Comparison of ENCODE assay signal across 27 mouse cellular contexts in the genomic region with DNA sequence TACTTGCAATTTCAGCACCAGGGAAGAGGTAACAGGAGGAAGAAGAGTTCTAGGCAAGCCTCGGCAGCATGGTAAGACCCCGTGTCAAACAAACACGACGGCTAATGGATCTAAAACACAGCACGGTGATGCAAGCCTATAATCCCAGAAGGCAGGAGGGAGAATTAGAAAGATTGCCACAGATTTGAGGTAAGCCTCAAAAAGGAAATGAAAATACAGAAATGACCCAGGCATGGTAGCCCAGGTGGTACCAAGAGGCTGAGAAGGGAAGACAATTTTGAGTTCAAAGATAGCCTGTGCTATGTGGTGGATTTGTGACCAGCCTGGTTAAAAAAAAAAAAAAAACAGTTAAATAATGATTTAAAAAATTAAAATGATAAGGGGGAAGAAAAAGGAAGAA.
"Had no signal": no experiment of that assay in that cellular context is flagged by ENCODE, and none has a peak within 500 bp of the region (broad histone marks: within the 10 kb centered on the region; RNA-seq: fewer than 3 reads in every experiment).

No protein-coding gene starts in this region.

- H3K36me3 ChIP-seq: embryonic facial prominence, embryonic 10.5 days; embryonic facial prominence, embryonic 12.5 days; embryonic facial prominence, embryonic 13.5 days; embryonic facial prominence, embryonic 15.5 days; forebrain, embryonic 10.5 days; forebrain, embryonic 12.5 days; forebrain, embryonic 15.5 days had no signal

- H3K9me3 ChIP-seq: embryonic facial prominence, embryonic 10.5 days; embryonic facial prominence, embryonic 12.5 days; embryonic facial prominence, embryonic 13.5 days; embryonic facial prominence, embryonic 15.5 days; forebrain, embryonic 10.5 days; forebrain, embryonic 12.5 days; forebrain, embryonic 13.5 days; forebrain, embryonic 15.5 days had no signal

- H3K9ac ChIP-seq: embryonic facial prominence, embryonic 12.5 days; embryonic facial prominence, embryonic 13.5 days; embryonic facial prominence, embryonic 15.5 days; forebrain, embryonic 12.5 days; forebrain, embryonic 13.5 days; forebrain, embryonic 15.5 days; forebrain, postnatal 0 days had no signal

- H3K4me1 ChIP-seq: embryonic facial prominence, embryonic 10.5 days; embryonic facial prominence, embryonic 12.5 days; embryonic facial prominence, embryonic 13.5 days; embryonic facial prominence, embryonic 15.5 days had no signal

- ATAC-seq: forebrain, embryonic 13.5 days; forebrain, embryonic 14.5 days; forebrain, embryonic 15.5 days; forebrain, embryonic 16.5 days; forebrain, postnatal 0 days had no signal

- H3K27me3 ChIP-seq: embryonic facial prominence, embryonic 12.5 days; embryonic facial prominence, embryonic 13.5 days; embryonic facial prominence, embryonic 15.5 days; forebrain, embryonic 12.5 days; forebrain, embryonic 13.5 days; forebrain, embryonic 15.5 days had no signal

- H3K27ac ChIP-seq: embryonic facial prominence, embryonic 10.5 days; embryonic facial prominence, embryonic 12.5 days; embryonic facial prominence, embryonic 13.5 days; embryonic facial prominence, embryonic 15.5 days; forebrain, embryonic 10.5 days; forebrain, embryonic 12.5 days; forebrain, embryonic 13.5 days; forebrain, embryonic 15.5 days; gastrocnemius, adult 2 months; heart, adult 2 months had no signal

- H3K4me3 ChIP-seq: embryonic facial prominence, embryonic 10.5 days; embryonic facial prominence, embryonic 12.5 days; embryonic facial prominence, embryonic 13.5 days; embryonic facial prominence, embryonic 15.5 days; erythroblast, embryonic 14.5 days; forebrain, embryonic 10.5 days; forebrain, embryonic 12.5 days; forebrain, embryonic 13.5 days; forebrain, embryonic 15.5 days; gastrocnemius, adult 2 months; heart, adult 2 months had no signal

- H3K4me2 ChIP-seq: embryonic facial prominence, embryonic 12.5 days; embryonic facial prominence, embryonic 13.5 days; embryonic facial prominence, embryonic 15.5 days; forebrain, embryonic 12.5 days; forebrain, embryonic 13.5 days; forebrain, embryonic 15.5 days had no signal

- DNase-seq: cerebellum, adult 8-10 months; cerebellum, adult 9-10 months; cerebellum, adult 9-11 months; cerebellum, postnatal 10 days; cerebellum, postnatal 14 days; cerebellum, postnatal 25 days; cerebellum, postnatal 36 days; embryo, embryonic 11 days; gastrocnemius, adult 2 months; gastrocnemius, postnatal 10 days; gastrocnemius, postnatal 14 days; gastrocnemius, postnatal 25 days; gastrocnemius, postnatal 36 days; heart, adult 18-20 months; heart, adult 2 months had no signal
